7 mouse cellular contexts compared by ENCODE assay signal in genomic region chr17:23789749-23790268, GRCm38 (mm10). TPM values are rescaled to one million over a fixed set of nuclear protein-coding genes. Genes with fewer than 3 reads are reported as not detected.
DNase-seq lines count a peak whose midpoint lies in the region; ATAC-seq and TF ChIP-seq lines count a peak whose summit lies in the region.

No protein-coding gene starts in this region.

- 12% methylated on average over 8 of the region's 8 CpGs for WGBS in forebrain, embryonic 16.5 days
- WGBS in liver, embryonic 16.5 days (ENCODE audit: insufficient replicate concordance): 9% methylated on average over 8 of the region's 8 CpGs

- peak overlapping the region; percentile 69 for H3K4me3 ChIP-seq in E14TG2a.4 (replicated peaks; ENCODE audit: low read length)
- H3K4me3 ChIP-seq in forebrain, embryonic 16.5 days (replicated peaks; ENCODE audit: low read length): peak overlapping the region; percentile 53
- H3K4me3 ChIP-seq in liver, embryonic 16.5 days (ENCODE audit: low read depth, low read length): peak overlapping the region; percentile 70

- no peak for TF ChIP-seq CTCF in E14TG2a.4 (conservative IDR thresholded peaks at IDR 0.05; ENCODE audit: low read length)

- ATAC-seq in forebrain, embryonic 16.5 days: no peak
- no peak for ATAC-seq in liver, embryonic 16.5 days (ENCODE audit: low read depth)

- H3K4me1 ChIP-seq in E14TG2a.4 (replicated peaks; ENCODE audit: low read depth, low read length): peaks cover 62% of the 10 kb centered on the region
- H3K4me1 ChIP-seq in forebrain, embryonic 16.5 days (replicated peaks; ENCODE audit: control insufficient read depth, insufficient read depth, low read length): peaks cover 28% of the 10 kb centered on the region
- peaks cover 25% of the 10 kb centered on the region for H3K4me1 ChIP-seq in liver, embryonic 16.5 days (ENCODE audit: control insufficient read depth, low read depth, low read length)

- H3K27ac ChIP-seq in forebrain, embryonic 16.5 days (ENCODE audit: low read length): peak overlapping the region; percentile 77
- H3K27ac ChIP-seq in liver, embryonic 16.5 days (ENCODE audit: low read length): peak overlapping the region; percentile 41

- no peaks in the 10 kb centered on the region for H3K36me3 ChIP-seq in E14TG2a.4 (ENCODE audit: insufficient read depth, low read length)
- H3K36me3 ChIP-seq in forebrain, embryonic 16.5 days (ENCODE audit: control insufficient read depth, insufficient read depth): no peaks in the 10 kb centered on the region
- H3K36me3 ChIP-seq in liver, embryonic 16.5 days (ENCODE audit: control insufficient read depth, insufficient read depth): no peaks in the 10 kb centered on the region

- H3K9ac ChIP-seq in forebrain, embryonic 16.5 days (replicated peaks; ENCODE audit: low read depth, low read length): peak overlapping the region; percentile 89
- H3K9ac ChIP-seq in liver, embryonic 16.5 days (ENCODE audit: low read depth, low read length): peak overlapping the region; percentile 82

- peak overlapping the region; percentile 85 for H3K4me2 ChIP-seq in forebrain, embryonic 16.5 days (ENCODE audit: low read length)
- peak overlapping the region; percentile 91 for H3K4me2 ChIP-seq in liver, embryonic 16.5 days (ENCODE audit: low read depth, low read length)

- peak; percentile 88 for DNase-seq in ES-CJ7 (ENCODE audit: low read depth, low spot score)
- no peak for DNase-seq in right cerebral cortex, postnatal 4 days
- DNase-seq in frontal cortex, adult 2 months (ENCODE audit: extremely low spot score in 1 of 2, low spot score in 1 of 2): no peak
- DNase-seq in ovary, adult 18-20 months (ENCODE audit: low spot score): no peak

- no peaks in the 10 kb centered on the region for H3K9me3 ChIP-seq in E14TG2a.4 (ENCODE audit: low read length)
- no peaks in the 10 kb centered on the region for H3K9me3 ChIP-seq in forebrain, embryonic 16.5 days (ENCODE audit: control insufficient read depth, low read length)
- H3K9me3 ChIP-seq in liver, embryonic 16.5 days (replicated peaks; ENCODE audit: control insufficient read depth, low read length): no peaks in the 10 kb centered on the region

- H3K27me3 ChIP-seq in E14TG2a.4 (ENCODE audit: insufficient read depth, low read length): peaks cover 31% of the 10 kb centered on the region
- no peaks in the 10 kb centered on the region for H3K27me3 ChIP-seq in forebrain, embryonic 16.5 days (replicated peaks; ENCODE audit: control insufficient read depth, insufficient read depth, low read length)
- peaks cover 6% of the 10 kb centered on the region; the same call in 1 of the 2 replicates for H3K27me3 ChIP-seq in liver, embryonic 16.5 days (ENCODE audit: control insufficient read depth, insufficient read depth, low read depth, low read length)

RNA-seq across cellular contexts. Expression of gene Srrm2, which starts 0.5 kb away (rescaled TPM):
- 435 and 505 TPM in 2 replicates for polyA plus RNA-seq in forebrain, embryonic 16.5 days (2015; fragmentation: Nextera tagmentation; extraction: Ambion mirVana)
- polyA plus RNA-seq in liver, embryonic 16.5 days (2015; fragmentation: Nextera tagmentation; extraction: Ambion mirVana): 150 and 172 TPM in 2 replicates
- 732 and 866 TPM in 2 replicates for polyA plus RNA-seq in frontal cortex, adult 2 months (2012; rRNA removed)

RNA-seq across cellular contexts. Expression of gene Flywch2, which starts 3.9 kb away (rescaled TPM):
- 22.9 and 33.2 TPM in 2 replicates for polyA plus RNA-seq in forebrain, embryonic 16.5 days (2015; fragmentation: Nextera tagmentation; extraction: Ambion mirVana)
- polyA plus RNA-seq in liver, embryonic 16.5 days (2015; fragmentation: Nextera tagmentation; extraction: Ambion mirVana): 0.64 and 0.86 TPM in 2 replicates
- polyA plus RNA-seq in frontal cortex, adult 2 months (2012; rRNA removed): 38.8 and 41.8 TPM in 2 replicates

RNA-seq across cellular contexts. Expression of gene Flywch1, which starts 18.4 kb away (rescaled TPM):
- 151 and 156 TPM in 2 replicates for polyA plus RNA-seq in forebrain, embryonic 16.5 days (2015; fragmentation: Nextera tagmentation; extraction: Ambion mirVana)
- polyA plus RNA-seq in liver, embryonic 16.5 days (2015; fragmentation: Nextera tagmentation; extraction: Ambion mirVana): 8.6 and 10.6 TPM in 2 replicates
- 208 and 231 TPM in 2 replicates for polyA plus RNA-seq in frontal cortex, adult 2 months (2012; rRNA removed)

RNA-seq across cellular contexts. Expression of gene Elob, which starts 39.1 kb away (rescaled TPM):
- polyA plus RNA-seq in forebrain, embryonic 16.5 days (2015; fragmentation: Nextera tagmentation; extraction: Ambion mirVana): 1,002 and 1,034 TPM in 2 replicates
- polyA plus RNA-seq in liver, embryonic 16.5 days (2015; fragmentation: Nextera tagmentation; extraction: Ambion mirVana): 426 and 436 TPM in 2 replicates
- polyA plus RNA-seq in frontal cortex, adult 2 months (2012; rRNA removed): 610 and 742 TPM in 2 replicates

RNA-seq across cellular contexts. Expression of gene Kremen2, which starts 44.2 kb away (rescaled TPM):
- 0.41 and 1.0 TPM in 2 replicates for polyA plus RNA-seq in forebrain, embryonic 16.5 days (2015; fragmentation: Nextera tagmentation; extraction: Ambion mirVana)
- polyA plus RNA-seq in liver, embryonic 16.5 days (2015; fragmentation: Nextera tagmentation; extraction: Ambion mirVana): not detected in 2 replicates
- 0.38 and 0.52 TPM in 2 replicates for polyA plus RNA-seq in frontal cortex, adult 2 months (2012; rRNA removed)

Comparison
In these comparisons a context has a peak if more than half of its experiments do, and no peak if none do; other contexts are left out.
1. RNA of gene Flywch2, which starts 3.9 kb away (polyA plus RNA-seq): 38.8 to 41.8 TPM in frontal cortex, adult 2 months and 22.9 to 33.2 TPM in forebrain, embryonic 16.5 days; 0.64 to 0.86 TPM in liver, embryonic 16.5 days; every median in the first group is over 10 times any median in the second.
2. RNA of gene Flywch1, which starts 18.4 kb away (polyA plus RNA-seq): 208 to 231 TPM in frontal cortex, adult 2 months and 151 to 156 TPM in forebrain, embryonic 16.5 days; 8.6 to 10.6 TPM in liver, embryonic 16.5 days; every median in the first group is over 10 times any median in the second.
3. Peak in every context shown above with its lines, with median percentiles within 50 percentile points of each other: H3K4me3 ChIP-seq.